Mouse (Mus musculus): ENCODE data around the gene Shox2. TPM values are rescaled to one million over a fixed set of nuclear protein-coding genes. Genes with fewer than 3 reads are reported as not detected.

Gene Shox2
- polyA plus RNA-seq, 1 experiment = not detected

- DNase-seq (ENCODE audit: low read depth, low spot score) = no peak
- 7% methylated on average over 10 of the region's 10 CpGs for WGBS
Observed at GRCm38 (mm10) chr3:66970261-66970660, 11.3 kb downstream of the Shox2 start.

DNA sequence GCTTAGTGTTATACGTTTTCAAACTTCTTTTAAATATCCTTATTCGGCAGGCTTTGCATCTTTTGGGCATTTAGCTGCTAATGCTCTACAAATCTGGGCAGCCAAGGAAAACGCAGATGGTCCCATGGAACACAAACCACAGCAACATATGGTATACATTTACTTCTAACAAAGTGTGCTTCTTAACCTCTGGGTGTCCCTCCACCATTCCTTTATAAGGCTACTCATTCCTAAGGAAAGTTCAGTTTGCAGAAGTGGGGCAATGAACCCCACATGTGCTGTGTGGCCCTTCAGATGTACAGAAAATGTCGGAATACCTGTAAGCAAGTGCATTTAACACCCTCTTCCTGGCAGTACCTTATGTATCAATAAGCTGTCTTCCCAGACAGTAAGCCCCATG, 14.1 kb downstream of the Shox2 start:
- no peak for DNase-seq (ENCODE audit: low read depth, low spot score)
- 72% methylated on average over 4 of the region's 4 CpGs for WGBS

DNA sequence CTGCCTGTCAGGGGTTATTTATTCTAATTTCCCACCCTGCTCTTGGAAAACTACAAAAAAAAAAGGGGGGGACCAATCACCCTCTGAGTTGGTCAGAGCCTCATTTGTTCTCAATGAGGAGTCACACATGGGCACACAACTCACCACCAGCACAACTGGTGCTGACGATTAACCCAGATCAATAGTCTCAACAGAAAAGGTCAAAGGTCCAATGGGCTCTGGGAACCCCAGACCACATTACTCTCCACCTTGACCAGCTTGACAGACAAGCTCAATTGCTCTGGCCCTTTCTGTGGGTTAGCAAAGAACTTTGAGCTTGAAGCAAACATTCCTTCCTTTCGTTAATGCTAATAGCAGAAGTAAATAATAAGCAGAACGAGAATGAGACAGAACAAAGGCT, 16.7 kb downstream of the Shox2 start:
- WGBS = 41% methylated on average over 3 of the region's 3 CpGs
- DNase-seq (ENCODE audit: low read depth, low spot score) = no peak

GRCm38 (mm10) chr3:66959972-66960371, 21.6 kb downstream of the Shox2 start:
- WGBS = 62% methylated on average over 5 of the region's 5 CpGs
- no peak for DNase-seq (ENCODE audit: low read depth, low spot score)

GRCm38 (mm10) chr3:66955126-66955525, 26.4 kb downstream of the Shox2 start:
- 60% methylated on average over 2 of the region's 2 CpGs for WGBS
- DNase-seq (ENCODE audit: low read depth, low spot score) = no peak

DNA sequence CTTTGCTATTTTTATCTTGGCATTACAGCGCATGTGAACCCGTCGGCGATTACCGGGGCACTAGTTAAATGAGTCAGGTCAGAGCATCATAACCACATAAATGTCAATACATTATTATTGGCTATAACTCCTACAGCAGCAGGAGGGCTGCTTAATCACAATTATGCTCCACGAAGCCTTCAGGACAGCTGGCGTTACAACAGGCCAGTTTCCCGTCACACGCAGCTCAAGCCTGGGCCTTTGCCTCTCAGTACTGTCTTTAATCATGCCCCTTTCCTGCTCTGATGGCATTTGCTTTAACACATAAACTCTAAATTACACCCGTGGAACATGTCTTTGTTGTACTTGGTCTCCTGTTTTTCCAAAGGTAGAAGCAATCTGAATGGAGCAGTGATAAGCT, 41.9 kb downstream of the Shox2 start:
- 70% methylated on average over 10 of the region's 10 CpGs for WGBS
- no peak for DNase-seq (ENCODE audit: low read depth, low spot score)

DNA sequence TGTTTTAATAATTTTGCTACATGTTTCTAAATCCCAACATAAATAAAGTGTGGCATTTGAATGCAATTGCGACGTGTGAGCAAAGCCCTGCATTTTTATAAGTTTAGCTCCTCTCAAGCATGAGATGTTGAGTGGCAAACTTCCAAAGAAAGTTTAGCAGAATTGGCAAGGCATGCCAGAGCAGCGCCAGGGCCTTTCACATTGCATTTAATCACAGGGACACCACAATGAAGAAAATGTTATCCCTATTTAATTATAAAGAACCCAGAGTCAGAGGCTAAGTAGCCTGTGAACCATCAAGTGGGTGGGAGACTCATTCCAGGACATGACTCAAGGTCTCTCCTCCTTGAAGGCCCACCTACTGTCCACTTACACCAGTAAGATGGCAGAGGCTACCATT, 59.1 kb downstream of the Shox2 start:
- 77% methylated on average over 3 of the region's 3 CpGs for WGBS
- no peak for DNase-seq (ENCODE audit: low read depth, low spot score)

Other genes starting within 250 kb of the Shox2 start
- gene Rsrc1, start 381 bp downstream of the Shox2 start, polyA plus RNA-seq (2012; rRNA removed) = 2.9 and 3.2 TPM in 2 replicates

Measured in large intestine, adult 2 months (tissue).